Mouse (Mus musculus): ENCODE results near the gene Madd.

The Madd gene

DNA sequence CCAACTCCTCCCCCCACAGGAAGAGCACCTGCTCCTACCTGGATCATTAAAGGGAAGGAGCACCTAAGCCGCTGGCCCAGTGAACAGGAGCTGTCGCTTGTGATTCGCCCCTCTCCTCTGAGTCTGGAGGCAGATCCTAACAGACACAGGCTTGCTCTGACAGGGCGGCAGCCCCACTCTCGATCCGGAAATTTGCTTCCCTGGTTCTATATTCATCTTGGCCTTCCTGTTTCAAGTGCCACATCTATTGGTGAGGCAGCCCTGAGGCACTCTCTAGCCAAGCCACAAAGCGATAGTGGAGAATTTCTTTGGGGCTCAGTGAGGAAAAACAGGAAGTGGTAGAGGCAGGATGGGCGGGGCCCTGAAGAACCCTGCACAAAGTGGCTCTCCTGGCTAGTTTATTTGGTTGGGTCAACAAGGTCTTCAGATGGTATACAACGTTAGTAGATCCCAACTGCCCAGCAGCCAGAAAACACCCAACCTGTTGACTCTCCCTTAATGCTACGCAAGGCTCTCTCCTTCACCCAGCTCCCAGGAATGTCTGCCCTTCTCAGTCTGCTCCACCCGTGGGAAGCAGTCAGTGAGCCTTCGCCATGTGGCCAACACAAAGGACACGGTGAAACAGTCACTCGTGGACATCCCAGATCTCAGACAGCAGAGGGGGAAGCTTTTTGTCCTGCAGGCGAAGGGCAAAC is at the start of gene Madd:
Gene Madd (minus strand): TSS at position 127 of the 695 bp plus-strand sequence.
- peak; percentile 86 for DNase-seq (ENCODE audit: low read depth)

DNA sequence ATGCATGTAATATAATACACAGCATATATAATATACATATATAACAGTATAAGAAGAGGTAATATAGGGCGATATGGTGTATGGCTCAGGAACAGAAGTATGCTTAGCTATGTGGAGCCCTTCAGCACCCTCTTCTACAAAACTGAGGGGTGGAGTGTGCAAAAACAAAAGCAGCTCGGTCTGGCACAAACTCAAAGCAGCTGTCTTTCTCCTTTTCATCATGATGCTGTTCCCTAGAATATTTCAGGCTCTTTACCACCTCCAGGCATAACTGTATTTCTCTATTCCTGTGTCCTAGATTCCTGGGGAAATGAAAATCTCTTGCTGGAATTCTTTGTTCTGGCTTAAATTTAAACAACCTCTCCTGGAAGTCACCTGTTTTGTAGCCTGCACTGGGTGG is 46.1 kb upstream of the Madd start:
- no peak for DNase-seq (ENCODE audit: low read depth)

DNA sequence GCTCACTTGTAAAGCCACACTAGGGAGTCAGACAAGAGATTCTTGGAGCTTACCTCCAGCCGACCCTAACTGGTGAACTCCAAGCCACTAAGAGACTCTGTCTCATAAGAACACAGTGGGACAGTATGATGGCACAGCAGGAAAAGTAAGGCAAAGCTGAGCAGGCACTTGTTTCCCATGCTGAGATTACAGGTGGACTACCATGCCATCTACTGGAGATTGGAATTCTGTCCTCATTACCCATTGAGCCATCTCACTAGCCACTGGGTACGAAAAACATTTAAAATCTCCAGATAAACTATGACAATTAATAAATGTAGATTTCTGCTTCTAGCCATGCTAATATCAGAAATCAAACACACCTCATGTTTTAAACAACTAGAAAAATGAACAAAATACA is 40.0 kb upstream of the Madd start:
- DNase-seq (ENCODE audit: low read depth): no peak

DNA sequence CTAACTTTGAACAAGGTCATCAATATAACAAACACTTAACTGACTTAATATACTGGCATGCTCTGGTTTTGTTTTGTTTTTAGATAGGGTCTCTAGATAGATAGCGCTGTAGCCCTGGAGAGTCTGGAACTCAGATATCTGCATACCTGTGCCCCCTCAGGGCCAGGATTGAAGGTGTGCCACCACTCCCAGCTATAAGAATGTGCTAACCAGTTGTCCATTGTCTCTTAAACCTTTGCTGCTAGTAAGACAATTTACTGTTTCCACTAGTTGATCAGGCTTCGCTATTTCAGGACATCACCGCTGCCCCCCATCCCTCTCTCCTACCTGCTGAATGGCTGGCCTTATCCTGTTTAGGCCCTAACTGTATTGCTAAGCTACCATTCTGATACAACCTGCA is 36.9 kb upstream of the Madd start:
- DNase-seq (ENCODE audit: low read depth): no peak

DNA sequence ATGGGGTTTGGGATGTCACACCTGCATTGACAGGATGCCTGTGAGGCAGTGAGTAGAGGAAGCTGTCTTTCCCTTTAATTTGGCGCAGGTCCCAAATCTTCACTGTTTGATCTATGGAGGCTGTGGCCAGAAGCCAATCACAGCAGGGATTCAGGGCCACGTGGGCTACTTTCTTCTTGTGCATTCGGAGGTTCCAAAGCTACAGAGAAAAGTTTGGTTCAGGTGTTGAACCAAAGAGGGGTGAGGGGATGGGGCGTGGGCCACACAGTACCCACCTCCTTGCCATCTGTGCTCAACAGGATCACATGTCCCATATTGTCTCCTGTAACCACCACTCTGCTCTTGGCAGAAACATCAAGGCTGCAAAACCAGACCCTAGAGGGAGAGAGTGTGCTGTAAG is 33.4 kb upstream of the Madd start:
- peak; percentile 70 for DNase-seq (ENCODE audit: low read depth)

DNA sequence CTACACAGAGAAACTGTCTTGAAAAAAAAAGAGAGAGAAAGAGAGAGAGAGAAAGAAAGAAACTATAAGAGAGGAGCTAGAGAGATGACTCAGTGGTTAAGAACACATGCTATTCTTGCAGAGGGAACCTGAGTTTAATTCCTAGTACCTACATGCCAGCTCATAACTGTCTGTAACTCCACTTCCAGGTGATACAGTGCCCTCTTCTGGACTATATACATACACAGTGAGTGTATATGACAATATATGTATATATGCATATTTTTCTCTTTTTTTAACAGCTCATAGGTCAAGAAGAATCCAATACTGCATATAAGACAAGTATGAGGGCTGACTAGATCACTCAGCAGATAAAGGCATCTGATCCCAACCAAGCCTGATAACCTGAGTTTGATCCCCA is 29.7 kb upstream of the Madd start:
- no peak for DNase-seq (ENCODE audit: low read depth)

DNA sequence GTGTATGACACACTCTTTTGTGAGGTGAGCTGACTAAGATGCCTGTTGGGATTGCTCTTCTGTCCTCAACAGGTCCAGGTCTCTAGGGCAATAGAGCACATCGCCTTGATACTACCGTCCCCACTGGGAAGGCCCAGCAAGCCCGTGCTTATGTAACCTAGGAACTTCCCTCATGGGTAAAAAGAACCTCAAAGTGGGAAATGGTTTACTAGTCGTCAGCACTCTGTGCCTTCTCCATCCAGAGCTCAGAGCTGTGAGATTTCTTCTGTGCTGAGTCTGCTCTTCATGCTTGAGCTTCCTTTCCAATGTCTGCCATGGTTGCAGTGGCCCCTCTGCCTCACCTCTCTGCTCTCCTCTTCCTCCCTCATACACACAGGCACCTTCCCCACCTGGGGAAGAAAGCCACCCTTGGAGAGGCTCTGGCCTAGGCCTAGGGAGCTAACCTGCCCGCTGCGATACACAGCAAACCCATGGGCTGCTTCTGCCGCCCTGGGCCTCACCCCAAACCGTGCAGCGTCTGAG is 22.7 kb upstream of the Madd start:
- DNase-seq (ENCODE audit: low read depth): no peak

DNA sequence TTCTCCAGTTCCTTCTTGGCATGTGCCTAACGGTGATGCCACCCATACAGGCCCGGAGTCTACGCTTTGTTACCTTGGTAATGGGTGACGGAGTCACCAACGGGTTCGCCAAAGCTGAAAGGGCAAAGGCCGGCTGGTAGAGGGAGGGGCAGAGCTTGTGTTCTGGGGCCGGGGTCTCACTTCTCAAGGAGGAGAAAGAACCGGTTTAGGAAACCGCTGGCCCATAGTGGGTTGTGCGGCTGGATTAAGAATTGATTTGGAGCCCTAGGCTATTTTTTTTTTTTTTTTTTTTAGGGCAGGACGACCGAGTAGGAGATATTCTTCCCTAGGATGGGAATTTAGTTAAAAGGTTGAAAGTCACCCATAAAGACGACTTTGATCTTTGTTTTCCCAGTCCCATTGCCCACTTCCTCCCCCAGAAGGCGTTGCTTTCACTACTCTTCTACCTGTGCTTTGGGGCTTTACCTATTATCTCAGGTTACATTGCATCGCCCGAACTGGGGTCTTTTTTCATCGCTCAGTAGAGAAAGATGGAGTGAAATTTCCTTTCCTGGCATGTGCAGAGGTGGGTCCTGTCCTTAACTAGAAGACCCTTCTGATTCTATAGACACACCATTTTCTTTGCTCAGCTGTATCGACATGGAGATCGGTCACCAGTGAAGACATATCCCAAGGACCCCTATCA is 19.5 kb upstream of the Madd start:
- no peak for DNase-seq (ENCODE audit: low read depth)

DNA sequence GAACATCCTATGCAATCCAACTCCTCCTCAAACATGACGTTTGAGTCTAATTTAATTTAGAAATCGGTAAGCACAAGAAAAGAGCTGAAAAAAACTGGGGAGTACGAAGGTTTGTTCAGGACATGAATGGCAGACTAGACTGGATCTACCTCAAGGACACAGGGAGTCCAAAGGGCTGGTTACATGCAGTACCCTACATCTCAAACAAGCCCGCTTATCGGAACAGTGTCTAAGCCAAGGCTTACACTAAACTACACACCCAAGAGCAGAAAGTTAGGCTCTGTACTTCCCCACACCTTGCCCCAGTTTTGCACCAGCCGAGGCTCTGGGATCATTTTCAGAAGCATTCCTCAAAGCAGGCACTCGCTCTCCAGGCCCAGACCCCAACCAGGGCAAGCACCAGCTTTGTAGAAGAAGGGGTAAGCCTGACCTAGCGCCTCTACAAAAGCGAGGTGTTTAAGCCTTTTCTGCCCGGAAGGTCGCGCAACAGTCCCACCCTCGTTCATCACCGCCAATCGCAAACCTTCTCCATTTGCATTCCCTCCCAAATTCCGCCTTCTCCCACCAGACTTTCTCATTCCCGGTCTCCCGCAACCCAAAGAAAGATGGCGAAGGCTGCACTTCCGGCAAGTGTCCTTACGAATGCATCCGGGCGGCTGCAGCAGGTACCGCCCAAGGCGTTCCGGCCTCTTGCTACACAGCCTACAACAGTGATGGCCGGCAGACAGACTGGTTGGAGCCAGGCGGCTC is 18.8 kb upstream of the Madd start, which contains the start of the genes Nr1h3 and Acp2:
Gene Nr1h3 (minus strand): TSS at position 613 of the 750 bp plus-strand sequence.
Gene Acp2 (plus strand): TSS at position 664 of the 750 bp plus-strand sequence.
- peak; percentile 95 for DNase-seq (ENCODE audit: low read depth)

DNA sequence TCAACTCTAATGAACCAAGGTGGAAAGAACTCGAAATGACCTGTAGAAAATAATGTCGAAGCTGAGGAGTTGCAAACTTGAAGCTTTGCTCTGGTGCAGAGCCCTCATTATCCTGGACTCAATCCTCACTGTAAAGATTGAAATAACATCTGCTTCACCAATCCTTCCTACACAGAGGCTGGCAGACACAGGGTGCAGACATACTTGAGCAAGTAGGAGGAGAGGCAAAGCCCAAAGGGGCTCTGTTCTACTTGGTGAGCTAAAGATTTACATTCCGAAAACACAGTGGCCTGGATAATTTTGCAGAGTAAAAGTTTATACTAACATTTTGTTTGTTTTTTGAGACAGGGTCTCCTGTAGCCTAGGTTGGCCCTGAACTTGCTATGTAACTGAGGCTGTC is 15.3 kb upstream of the Madd start:
- no peak for DNase-seq (ENCODE audit: low read depth)

DNA sequence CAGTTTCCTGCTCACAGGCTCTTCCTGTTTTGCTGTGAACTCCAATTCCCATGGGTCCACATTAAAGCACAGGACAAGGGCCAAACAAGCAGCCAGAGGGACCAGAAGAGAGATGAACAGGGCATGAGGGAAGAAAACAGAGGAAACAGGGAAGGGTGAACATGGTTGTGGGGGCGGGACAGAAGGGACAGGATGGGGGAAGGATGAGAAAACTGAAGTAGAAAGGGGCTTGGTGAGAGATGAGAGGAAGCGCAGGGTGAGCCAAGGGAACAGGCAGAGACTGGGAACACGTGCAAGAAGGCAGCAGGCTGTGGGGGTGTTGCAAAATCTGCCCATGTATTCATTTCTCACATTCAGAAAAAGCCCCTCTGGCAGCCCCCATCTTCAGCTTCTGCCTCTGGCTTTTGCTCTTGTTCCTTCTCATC is 13.0 kb upstream of the Madd start:
- DNase-seq (ENCODE audit: low read depth): no peak

DNA sequence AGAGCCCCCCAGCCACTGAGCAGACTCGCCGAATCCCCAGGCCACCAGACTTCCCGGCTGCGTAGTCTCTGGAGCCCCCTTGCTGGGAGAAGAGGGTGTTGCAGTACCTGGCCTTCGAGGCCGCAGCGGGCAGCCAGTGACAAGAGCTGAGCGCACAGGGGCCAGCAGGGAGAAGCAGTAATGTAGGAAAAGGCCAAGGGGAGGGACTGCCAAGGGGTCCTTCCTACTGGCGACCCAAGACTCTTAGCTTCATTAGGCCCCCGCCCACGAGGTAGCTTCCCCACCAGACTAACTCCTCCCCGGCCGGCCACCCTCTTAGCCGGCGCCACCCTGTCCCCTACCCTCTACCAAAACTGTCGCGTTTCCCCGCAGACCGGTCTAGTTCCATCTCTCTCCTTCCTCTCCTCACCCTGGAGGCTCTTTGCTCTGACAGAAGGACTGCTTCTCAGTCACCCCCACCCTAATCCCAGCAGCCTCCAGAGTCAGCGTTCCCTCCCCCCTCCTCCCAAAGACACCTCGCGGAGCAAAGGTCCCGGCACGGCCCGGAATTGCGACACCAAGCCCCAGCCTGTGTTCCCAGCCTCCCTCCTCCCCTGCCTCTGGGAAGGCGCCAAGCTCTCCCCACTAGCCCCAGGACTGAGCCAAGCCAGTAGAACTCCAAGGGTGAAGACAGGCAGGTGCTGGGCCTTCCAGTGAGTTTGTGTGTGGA is 11.1 kb upstream of the Madd start:
- DNase-seq (ENCODE audit: low read depth): peak; percentile 74

DNA sequence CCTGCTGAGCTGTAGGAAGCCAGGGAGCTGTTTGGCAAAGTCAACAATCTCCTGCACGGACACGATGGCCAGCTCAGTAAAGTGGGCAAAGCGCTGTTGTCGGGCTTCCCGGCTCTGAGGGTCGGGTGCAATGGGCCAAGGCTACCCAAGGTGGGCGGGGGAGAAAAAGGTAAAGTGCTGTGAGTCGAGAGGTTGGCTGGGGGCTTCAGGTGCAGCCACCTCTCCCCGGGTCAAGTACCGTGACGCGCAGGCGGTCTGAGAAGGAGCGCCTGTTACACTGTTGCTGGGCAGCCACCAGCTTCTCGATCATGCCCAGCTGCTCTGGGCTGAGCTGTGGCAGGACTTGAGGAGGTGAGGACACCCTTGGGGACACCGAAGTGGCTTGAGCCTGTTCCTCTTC is 6.9 kb upstream of the Madd start:
- DNase-seq (ENCODE audit: low read depth): no peak

DNA sequence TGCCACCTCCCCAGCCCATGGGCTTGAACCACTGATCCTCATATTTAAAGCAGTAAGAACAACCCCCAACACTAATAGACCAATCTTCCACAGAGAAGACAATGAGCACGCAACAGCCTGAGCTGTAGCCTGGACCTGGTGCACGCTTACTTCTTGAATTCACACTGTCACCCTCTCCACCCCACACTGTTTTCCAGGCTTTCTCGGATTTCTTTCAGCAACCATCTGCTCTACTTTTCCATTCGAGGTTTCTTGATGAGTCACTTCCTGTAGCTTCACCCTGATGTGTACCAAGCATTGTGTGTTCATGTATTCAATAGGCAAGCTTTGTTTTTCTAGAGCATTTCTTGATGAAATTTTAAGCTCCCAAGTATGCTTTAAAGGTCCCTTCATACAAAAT is 3.8 kb upstream of the Madd start:
- peak; percentile 61 for DNase-seq (ENCODE audit: low read depth)

DNA sequence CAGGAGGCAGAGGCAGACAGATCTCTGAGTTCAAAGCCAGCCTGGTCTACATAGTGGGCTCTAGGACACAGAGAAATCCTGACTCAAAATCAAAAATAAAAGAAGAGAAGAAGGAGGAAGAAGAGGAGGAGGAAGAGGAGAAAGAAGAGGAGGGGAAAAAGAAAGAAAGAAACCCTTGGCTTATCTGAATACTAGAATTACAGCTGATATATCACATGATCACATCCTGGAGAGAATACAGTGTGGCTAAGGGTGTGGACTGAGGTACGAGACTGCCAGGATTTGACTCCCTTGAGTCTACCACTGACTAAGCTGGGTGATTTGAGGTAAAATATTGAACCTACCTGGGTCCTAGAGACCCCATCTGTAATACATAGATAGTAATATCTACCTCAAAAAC is 2.6 kb upstream of the Madd start:
- no peak for DNase-seq (ENCODE audit: low read depth)

DNA sequence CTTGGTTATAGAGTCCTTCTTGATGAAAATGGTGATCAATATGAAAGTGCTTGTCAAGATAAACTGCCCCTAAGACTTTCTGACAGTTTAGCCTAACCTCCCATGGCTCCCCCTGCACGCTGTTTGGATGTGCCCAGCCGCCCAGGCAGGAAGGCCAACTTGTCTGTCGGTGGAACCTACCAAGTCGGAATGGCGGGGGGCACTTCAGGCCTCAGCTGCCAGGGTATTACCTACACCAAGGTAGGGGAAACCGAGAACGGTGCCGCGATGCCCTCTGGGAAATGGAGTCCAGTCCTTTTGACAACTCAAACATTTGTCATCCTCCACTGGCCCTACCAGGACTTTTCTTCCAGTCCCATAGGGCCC is 506 bp downstream of the Madd start:
- peak; percentile 98 for DNase-seq (ENCODE audit: low read depth)

DNA sequence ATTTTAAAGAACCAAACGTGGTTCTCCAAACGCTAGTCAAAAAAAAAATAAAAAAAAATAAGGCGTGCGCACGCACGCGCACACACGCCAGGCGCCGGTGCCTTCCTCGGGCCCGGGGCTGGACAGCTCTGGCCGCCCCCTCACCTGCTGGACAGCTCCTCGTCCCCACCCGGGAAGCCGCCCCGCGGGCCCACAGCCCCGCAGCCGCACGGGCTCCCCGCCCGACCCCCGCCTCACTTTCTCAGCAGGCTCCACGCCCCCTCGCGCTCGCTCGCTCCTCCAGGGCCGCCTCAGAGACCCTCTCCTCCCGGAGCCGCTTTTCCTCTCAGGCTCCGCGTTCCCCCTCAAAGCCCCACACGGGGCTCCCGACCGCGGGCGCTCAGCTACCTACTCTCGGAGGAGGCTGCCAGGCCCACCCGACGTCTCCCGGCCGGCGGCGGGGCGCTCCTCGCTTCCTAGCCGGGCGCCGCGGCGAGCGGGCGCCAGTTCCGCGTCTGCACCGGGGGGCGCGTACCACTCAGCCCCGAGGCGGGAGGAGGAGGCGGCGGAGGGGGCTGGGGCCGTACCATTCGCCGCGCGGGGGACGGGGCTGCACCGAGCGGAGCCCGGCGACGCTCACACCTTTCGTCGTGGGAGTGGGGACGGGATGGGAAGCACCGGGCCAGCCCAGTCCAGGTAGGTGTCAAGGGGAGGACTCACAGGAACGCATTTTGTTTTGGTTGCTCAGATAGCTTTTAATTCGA is 1.1 kb downstream of the Madd start:
- DNase-seq (ENCODE audit: low read depth): no peak

DNA sequence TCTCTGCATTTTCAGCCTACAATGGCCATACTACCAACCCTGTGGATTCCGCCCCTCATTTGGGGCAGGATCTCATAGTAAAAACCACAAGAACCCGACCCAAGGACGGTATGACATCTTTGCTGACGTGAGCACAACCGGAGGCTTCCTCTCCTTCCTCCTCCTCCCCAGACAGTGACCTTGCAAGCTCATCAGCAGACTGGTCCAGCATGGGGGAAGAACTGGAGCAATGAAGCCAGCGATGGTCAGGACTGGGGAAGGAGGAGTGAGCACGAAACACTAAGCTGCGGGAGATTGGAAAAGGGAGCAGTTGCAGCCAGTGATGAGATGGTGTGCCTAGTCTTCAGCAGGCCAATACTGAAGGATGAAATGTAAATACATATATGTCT is 1.6 kb downstream of the Madd start:
- DNase-seq (ENCODE audit: low read depth): peak; percentile 65

DNA sequence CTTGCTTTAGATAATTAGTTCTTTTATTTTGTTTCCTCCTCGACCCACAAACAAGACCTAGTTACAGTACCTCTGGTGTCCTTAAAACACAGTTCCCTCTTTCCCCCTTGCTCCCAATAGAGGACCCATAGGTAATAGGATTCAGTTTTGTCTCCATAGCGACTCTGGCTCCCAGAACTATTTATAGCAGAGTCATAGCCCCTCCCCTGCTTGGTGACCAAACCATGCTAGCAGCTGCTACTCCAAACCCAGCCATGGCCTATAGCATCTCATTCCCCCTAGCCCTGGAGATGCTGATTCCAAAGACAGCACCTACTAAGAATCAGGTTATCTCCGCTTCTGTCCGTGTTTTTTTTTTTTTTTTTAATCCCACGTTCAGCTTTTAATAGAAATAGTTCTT is 2.9 kb downstream of the Madd start:
- no peak for DNase-seq (ENCODE audit: low read depth)

DNA sequence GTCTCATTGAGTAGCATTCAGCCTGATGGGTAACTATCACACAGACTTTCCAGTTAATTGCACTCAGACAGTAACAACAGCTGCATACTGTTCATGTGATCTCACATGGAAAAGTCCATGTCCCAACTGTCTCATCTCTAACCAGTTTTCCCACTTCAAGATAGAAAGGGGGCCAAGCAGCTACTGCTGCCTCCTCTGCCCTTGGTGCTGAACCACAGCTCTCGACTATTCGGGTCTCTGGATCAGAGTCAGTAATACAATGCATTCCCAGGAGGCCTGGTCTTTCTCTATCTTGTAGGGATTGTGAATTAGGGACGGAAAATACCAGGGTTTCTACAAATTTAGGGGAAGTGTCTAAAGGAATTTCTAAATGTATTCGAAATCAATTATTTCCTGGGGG is 3.8 kb downstream of the Madd start:
- DNase-seq (ENCODE audit: low read depth): no peak

DNA sequence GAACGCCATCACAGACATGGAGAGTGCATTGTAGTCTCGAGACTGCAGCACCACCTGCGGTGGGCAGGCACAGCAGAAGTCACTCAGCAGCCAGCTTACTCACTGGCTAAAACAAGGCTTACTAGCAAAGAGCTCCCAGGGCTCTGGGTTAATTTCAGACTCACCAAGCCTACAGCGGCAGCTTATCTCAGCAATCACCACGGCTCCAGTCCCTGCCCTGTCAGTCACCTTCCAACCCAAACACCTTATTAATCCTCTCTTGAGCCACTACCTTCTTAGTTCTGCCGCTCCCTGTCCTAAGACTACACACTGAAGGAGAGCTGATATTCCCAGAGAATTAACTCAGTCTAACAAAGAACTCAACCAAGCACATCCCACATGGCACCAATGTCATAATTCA is 7.4 kb downstream of the Madd start:
- no peak for DNase-seq (ENCODE audit: low read depth)

DNA sequence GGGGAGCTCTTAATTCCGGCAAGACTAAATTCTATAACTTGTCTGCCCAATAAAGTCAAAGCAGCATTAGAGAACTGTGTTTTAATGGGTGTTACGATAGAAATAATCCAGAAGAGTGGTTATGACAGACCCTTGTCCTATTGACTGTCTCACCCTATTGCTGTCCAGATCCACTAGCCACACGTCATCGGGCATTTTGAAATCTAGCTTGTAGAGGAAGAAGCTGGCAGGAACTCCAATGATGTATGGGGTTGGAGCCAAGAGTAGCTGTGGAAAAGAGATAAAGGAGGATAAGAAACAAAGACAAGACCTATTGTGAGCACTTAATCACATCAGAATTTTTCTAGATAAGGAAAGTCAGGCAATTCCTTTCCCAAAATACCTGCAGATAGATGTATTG is 8.1 kb downstream of the Madd start:
- DNase-seq (ENCODE audit: low read depth): no peak
